Mouse (Mus musculus) cerebellum, adult 2 months (tissue): ENCODE results near the gene Pink1.

Experiments
- CTCF ChIP-seq: fragments of 200-500 bp; IDR thresholded peaks from 2 replicates; pipeline ENCODE4 v1.5.1; 2011; ENCODE audit warnings: low read depth, mild to moderate bottlenecking, control low read depth, low read length, moderate library complexity, borderline replicate concordance; ENCODE audit not compliant: insufficient read depth
- POLR2A ChIP-seq: fragments of 200-500 bp; IDR thresholded peaks from 2 replicates; pipeline ENCODE4 v1.6.1; 2011; ENCODE audit warnings: low read length, control low read depth, borderline replicate concordance; ENCODE audit not compliant: insufficient read depth

- no peak for TF ChIP-seq POLR2A
- TF ChIP-seq CTCF, result peak; percentile 93
Measured at GRCm38 (mm10) chr4:138311595-138311994, 14.5 kb downstream of the Pink1 start.
